Mouse (Mus musculus) embryonic facial prominence, embryonic 15.5 days (tissue): ENCODE measurements around the gene Haus3. TPM values are rescaled to one million over a fixed set of nuclear protein-coding genes. Genes with fewer than 3 reads are reported as not detected.

Experiments
- ATAC-seq: fragments of 200-750 bp; cut with Nextera tagmentation; 2 replicates; pipeline ENCODE4 v1.8.0; 2017; ENCODE audit warnings: low read depth, moderate TSS enrichment; ENCODE audit not compliant: insufficient number of reproducible peaks, low FRiP score, low TSS enrichment
- H3K27ac ChIP-seq: fragments of 300-500 bp; sonication (generic); replicated peaks from 2 replicates; pipeline ENCODE4 v1.5.1; 2015; ENCODE audit warnings: mild to moderate bottlenecking, inconsistent platforms
- H3K27me3 ChIP-seq: fragments of 300-500 bp; sonication (generic); 2 replicates; pipeline ENCODE4 v1.6.1; 2015; ENCODE audit warnings: inconsistent platforms
- H3K36me3 ChIP-seq: fragments of 300-500 bp; sonication (generic); 2 replicates; pipeline ENCODE4 v1.6.1; 2015; ENCODE audit warnings: mild to moderate bottlenecking, inconsistent platforms
- H3K4me1 ChIP-seq: fragments of 300-500 bp; sonication (generic); 2 replicates; pipeline ENCODE4 v1.6.1; 2015; ENCODE audit warnings: inconsistent platforms
- H3K4me2 ChIP-seq: fragments of 300-500 bp; sonication (generic); replicated peaks from 2 replicates; pipeline ENCODE4 v1.6.1; 2015; ENCODE audit warnings: mild to moderate bottlenecking, inconsistent platforms
- H3K4me3 ChIP-seq: fragments of 300-500 bp; sonication (generic); replicated peaks from 2 replicates; pipeline ENCODE4 v1.5.1; 2015; ENCODE audit warnings: mild to moderate bottlenecking, inconsistent platforms
- H3K9ac ChIP-seq: fragments of 300-500 bp; sonication (generic); 2 replicates; pipeline ENCODE4 v1.6.1; 2015; ENCODE audit warnings: inconsistent platforms
- H3K9me3 ChIP-seq: fragments of 300-500 bp; sonication (generic); replicated peaks from 2 replicates; pipeline ENCODE4 v1.6.1; 2016; ENCODE audit warnings: inconsistent platforms
- WGBS: fragments of 180-500 bp; shearing (Covaris S2); methylation state at CpG from one replicate; pipeline ENCODE4 v1.1.7; 2015; 5-methylcytosine and 5-hydroxymethylcytosine counted together
- polyA plus RNA-seq: library from polyadenylated mRNA; unstranded; fragments of >200 nt; fragmentation: Nextera tagmentation; extraction: Ambion mirVana; gene quantifications from 2 replicates; pipeline ENCODE4 v1.2.1, GENCODE M21; 2015

Gene Haus3
- polyA plus RNA-seq, 1 experiment from 2014 or later, result 26.2 TPM

DNA sequence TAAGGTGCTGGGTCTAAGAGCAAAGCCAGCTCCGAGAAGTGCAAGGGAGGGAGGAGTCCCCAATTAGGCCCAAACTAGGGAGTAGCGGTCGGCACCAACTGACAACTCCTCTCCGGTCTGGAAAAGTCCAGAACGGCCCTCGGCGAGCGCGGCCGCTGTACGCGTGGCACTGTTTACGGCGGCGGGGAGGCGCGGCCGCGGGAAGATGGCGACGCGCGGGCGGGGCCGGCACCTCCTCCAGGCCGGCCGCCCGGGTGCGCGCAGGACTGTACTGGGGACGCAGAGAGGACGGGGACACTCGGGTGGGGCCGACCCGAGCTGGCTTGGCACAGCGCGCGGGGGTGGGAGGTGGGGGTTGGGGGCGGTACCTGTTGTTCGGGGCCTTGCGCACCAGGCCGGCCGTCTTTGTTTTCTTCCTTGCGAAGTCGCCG lies 17.6 kb upstream of the Haus3 start:
- Histone ChIP-seq H3K9ac (peak overlapping the region; percentile 80), H3K4me3 (peak overlapping the region; percentile 97), H3K9me3 (no peaks in the 10 kb centered on the region), H3K36me3 (peaks cover 16% of the 10 kb centered on the region), H3K27me3 (no peaks in the 10 kb centered on the region), H3K27ac (peak overlapping the region; percentile 94), H3K4me2 (peak overlapping the region; percentile 77), H3K4me1 (peaks cover 60% of the 10 kb centered on the region)
- 0 out of 2 replicates have a peak, but pooled peaks have one; percentile 8 for ATAC-seq
- WGBS, result under 1% methylated on average over 37 of the region's 46 CpGs

- WGBS, result 35% methylated on average over 2 of the region's 2 CpGs
- H3K4me1 ChIP-seq, result peaks cover 62% of the 10 kb centered on the region
Observed at GRCm38 (mm10) chr5:34186391-34186790, 17.1 kb upstream of the Haus3 start.

GRCm38 (mm10) chr5:34185791-34186190 lies 16.5 kb upstream of the Haus3 start:
- H3K36me3 ChIP-seq, result peaks cover 18% of the 10 kb centered on the region
- H3K4me3 ChIP-seq, result peak overlapping the region; percentile 97
- H3K27me3 ChIP-seq, result no peaks in the 10 kb centered on the region
- peaks cover 62% of the 10 kb centered on the region for H3K4me1 ChIP-seq
- peak overlapping the region; percentile 77 for H3K4me2 ChIP-seq
- no peak for ATAC-seq
- no peaks in the 10 kb centered on the region for H3K9me3 ChIP-seq
- H3K27ac ChIP-seq, result no peak overlapping the region; the same call in 1 of the 2 replicates
- H3K9ac ChIP-seq, result peak overlapping the region; percentile 80

More at GRCm38 (mm10) chr5:34186391-34186790, 17.1 kb upstream of the Haus3 start:
- Histone ChIP-seq H3K9ac (peak overlapping the region; percentile 80), H3K4me2 (peak overlapping the region; percentile 77), H3K9me3 (no peaks in the 10 kb centered on the region), H3K4me3 (peak overlapping the region; percentile 97), H3K36me3 (peaks cover 18% of the 10 kb centered on the region), H3K27me3 (no peaks in the 10 kb centered on the region), H3K27ac (peak overlapping the region; percentile 94)
- no peak for ATAC-seq

- Histone ChIP-seq H3K9ac (no peak overlapping the region), H3K4me1 (peaks cover 62% of the 10 kb centered on the region), H3K9me3 (no peaks in the 10 kb centered on the region), H3K27ac (no peak overlapping the region), H3K36me3 (peaks cover 23% of the 10 kb centered on the region), H3K27me3 (no peaks in the 10 kb centered on the region), H3K4me3 (peak overlapping the region; percentile 97), H3K4me2 (peak overlapping the region; percentile 77)
- no peak for ATAC-seq
- WGBS, result 80% methylated on average over 1 of the region's 1 CpGs
Observed at GRCm38 (mm10) chr5:34185051-34185580, 15.8 kb upstream of the Haus3 start.

DNA sequence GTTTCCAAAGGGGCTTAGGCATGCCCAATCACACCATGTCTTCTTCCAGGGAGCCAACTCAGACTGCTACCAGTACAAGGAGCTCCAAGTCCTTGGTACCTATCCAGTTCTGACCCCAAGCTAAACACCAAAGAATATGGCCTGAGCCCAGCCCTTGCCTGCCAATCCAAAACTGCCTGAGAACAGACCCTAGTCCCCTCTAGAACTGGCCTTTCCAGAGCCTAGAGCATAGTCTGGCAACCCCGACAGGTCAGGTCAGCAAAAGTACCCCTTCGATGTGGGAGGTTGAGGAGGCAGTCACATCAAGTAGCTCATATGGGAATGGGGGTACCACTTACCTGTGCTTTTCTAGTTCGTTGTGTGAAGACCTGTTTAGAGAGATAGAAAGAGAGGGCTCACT lies 14.6 kb upstream of the Haus3 start:
- Histone ChIP-seq H3K4me3 (no peak overlapping the region), H3K9ac (no peak overlapping the region), H3K4me2 (no peak overlapping the region), H3K27ac (no peak overlapping the region), H3K9me3 (no peaks in the 10 kb centered on the region), H3K27me3 (no peaks in the 10 kb centered on the region), H3K36me3 (peaks cover 31% of the 10 kb centered on the region), H3K4me1 (peaks cover 55% of the 10 kb centered on the region)
- 93% methylated on average over 3 of the region's 3 CpGs for WGBS
- ATAC-seq, result no peak

GRCm38 (mm10) chr5:34183156-34183880 lies 14.0 kb upstream of the Haus3 start:
- Histone ChIP-seq H3K9me3 (no peaks in the 10 kb centered on the region), H3K9ac (no peak overlapping the region), H3K4me3 (no peak overlapping the region), H3K4me2 (no peak overlapping the region), H3K36me3 (peaks cover 37% of the 10 kb centered on the region), H3K27ac (no peak overlapping the region), H3K4me1 (peaks cover 48% of the 10 kb centered on the region), H3K27me3 (no peaks in the 10 kb centered on the region)
- no peak for ATAC-seq
- WGBS, result 65% methylated on average over 5 of the region's 5 CpGs

GRCm38 (mm10) chr5:34182486-34182885 lies 13.2 kb upstream of the Haus3 start:
- H3K4me2 ChIP-seq, result no peak overlapping the region
- no peak overlapping the region for H3K9ac ChIP-seq
- peaks cover 44% of the 10 kb centered on the region for H3K36me3 ChIP-seq
- no peak overlapping the region for H3K4me3 ChIP-seq
- peaks cover 45% of the 10 kb centered on the region for H3K4me1 ChIP-seq
- no peaks in the 10 kb centered on the region for H3K9me3 ChIP-seq
- no peak overlapping the region for H3K27ac ChIP-seq
- no peaks in the 10 kb centered on the region for H3K27me3 ChIP-seq
- ATAC-seq, result no peak
- WGBS, result 65% methylated on average over 3 of the region's 3 CpGs

DNA sequence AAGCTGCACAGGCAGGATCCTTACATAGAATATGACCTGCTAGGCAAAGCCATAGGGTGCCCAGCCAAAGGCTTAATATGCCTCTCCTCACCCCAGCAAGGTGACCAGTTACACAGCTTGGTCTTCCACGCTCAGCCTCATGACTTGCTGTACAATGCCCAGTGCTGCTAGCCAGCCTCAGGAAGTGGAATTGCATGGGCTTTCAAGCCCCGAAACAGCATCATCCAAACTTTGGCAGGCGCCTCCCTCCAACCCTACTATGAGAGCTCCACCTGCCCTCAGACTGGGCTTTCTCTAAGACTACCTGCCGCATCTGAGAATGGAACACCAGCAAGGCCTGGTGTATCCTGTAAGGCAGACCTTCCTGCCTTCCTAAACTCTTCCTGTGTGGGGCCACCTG lies 8.5 kb upstream of the Haus3 start:
- WGBS, result 89% methylated on average over 4 of the region's 4 CpGs
- no peaks in the 10 kb centered on the region for H3K9me3 ChIP-seq
- peaks cover 78% of the 10 kb centered on the region for H3K36me3 ChIP-seq
- no peak for ATAC-seq
- no peak overlapping the region for H3K4me3 ChIP-seq
- peaks cover 8% of the 10 kb centered on the region; the same call in 1 of the 2 replicates for H3K4me1 ChIP-seq
- no peak overlapping the region for H3K27ac ChIP-seq
- no peak overlapping the region for H3K4me2 ChIP-seq
- H3K27me3 ChIP-seq, result no peaks in the 10 kb centered on the region
- H3K9ac ChIP-seq, result no peak overlapping the region

- H3K4me1 ChIP-seq, result peaks cover 4% of the 10 kb centered on the region; the same call in 1 of the 2 replicates
- H3K4me3 ChIP-seq, result no peak overlapping the region
- H3K9ac ChIP-seq, result no peak overlapping the region
- H3K4me2 ChIP-seq, result no peak overlapping the region
- H3K27ac ChIP-seq, result no peak overlapping the region
- peaks cover 75% of the 10 kb centered on the region for H3K36me3 ChIP-seq
- no peaks in the 10 kb centered on the region for H3K27me3 ChIP-seq
- 88% methylated on average over 2 of the region's 2 CpGs for WGBS
- H3K9me3 ChIP-seq, result no peaks in the 10 kb centered on the region
- no peak; the same call in 1 of the 2 replicates for ATAC-seq
Observed at GRCm38 (mm10) chr5:34177091-34177490, 7.8 kb upstream of the Haus3 start.

- no peak for ATAC-seq
- 75% methylated on average over 10 of the region's 10 CpGs for WGBS
- H3K27ac ChIP-seq, result no peak overlapping the region
- no peaks in the 10 kb centered on the region; the same call in 1 of the 2 replicates for H3K4me1 ChIP-seq
- H3K27me3 ChIP-seq, result no peaks in the 10 kb centered on the region
- no peak overlapping the region for H3K9ac ChIP-seq
- H3K36me3 ChIP-seq, result peaks cover 74% of the 10 kb centered on the region
- no peak overlapping the region for H3K4me3 ChIP-seq
- H3K9me3 ChIP-seq, result no peaks in the 10 kb centered on the region
- H3K4me2 ChIP-seq, result no peak overlapping the region
Observed at GRCm38 (mm10) chr5:34176691-34177090, 7.4 kb upstream of the Haus3 start.

DNA sequence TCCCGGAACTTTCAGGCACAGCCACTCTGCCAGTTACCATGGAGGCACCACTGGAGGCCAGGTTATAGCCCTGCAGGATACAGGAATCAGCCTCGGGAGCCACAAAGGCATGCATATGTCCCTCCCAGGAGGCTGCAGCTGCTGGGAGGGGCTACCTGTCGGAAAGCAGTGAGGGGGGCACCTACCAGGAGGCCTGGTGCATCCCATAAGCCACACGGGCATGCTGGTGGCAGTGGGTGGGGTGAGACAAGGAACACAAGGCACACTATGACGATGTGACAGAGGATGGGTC lies 6.0 kb upstream of the Haus3 start:
- Histone ChIP-seq H3K27me3 (no peaks in the 10 kb centered on the region), H3K9me3 (no peaks in the 10 kb centered on the region), H3K9ac (no peak overlapping the region), H3K27ac (no peak overlapping the region), H3K4me1 (no peaks in the 10 kb centered on the region), H3K36me3 (peaks cover 71% of the 10 kb centered on the region), H3K4me3 (no peak overlapping the region), H3K4me2 (no peak overlapping the region)
- 34% methylated on average over 5 of the region's 5 CpGs for WGBS
- ATAC-seq, result no peak
